Mouse (Mus musculus) central nervous system, embryonic 11.5 days (tissue): Measurements from ENCODE around the gene Rassf2. TPM values are rescaled to one million over a fixed set of nuclear protein-coding genes. Genes with fewer than 3 reads are reported as not detected.

Experiments
- polyA plus RNA-seq: library from polyadenylated mRNA; depleted of rRNA; stranded (reverse); fragments of >200 nt; gene quantifications from 2 replicates; pipeline ENCODE4 v1.2.3, GENCODE M21; 2012; rRNA removed

The Rassf2 gene
- 17.1 and 19.4 TPM in 2 replicates for polyA plus RNA-seq

DNA sequence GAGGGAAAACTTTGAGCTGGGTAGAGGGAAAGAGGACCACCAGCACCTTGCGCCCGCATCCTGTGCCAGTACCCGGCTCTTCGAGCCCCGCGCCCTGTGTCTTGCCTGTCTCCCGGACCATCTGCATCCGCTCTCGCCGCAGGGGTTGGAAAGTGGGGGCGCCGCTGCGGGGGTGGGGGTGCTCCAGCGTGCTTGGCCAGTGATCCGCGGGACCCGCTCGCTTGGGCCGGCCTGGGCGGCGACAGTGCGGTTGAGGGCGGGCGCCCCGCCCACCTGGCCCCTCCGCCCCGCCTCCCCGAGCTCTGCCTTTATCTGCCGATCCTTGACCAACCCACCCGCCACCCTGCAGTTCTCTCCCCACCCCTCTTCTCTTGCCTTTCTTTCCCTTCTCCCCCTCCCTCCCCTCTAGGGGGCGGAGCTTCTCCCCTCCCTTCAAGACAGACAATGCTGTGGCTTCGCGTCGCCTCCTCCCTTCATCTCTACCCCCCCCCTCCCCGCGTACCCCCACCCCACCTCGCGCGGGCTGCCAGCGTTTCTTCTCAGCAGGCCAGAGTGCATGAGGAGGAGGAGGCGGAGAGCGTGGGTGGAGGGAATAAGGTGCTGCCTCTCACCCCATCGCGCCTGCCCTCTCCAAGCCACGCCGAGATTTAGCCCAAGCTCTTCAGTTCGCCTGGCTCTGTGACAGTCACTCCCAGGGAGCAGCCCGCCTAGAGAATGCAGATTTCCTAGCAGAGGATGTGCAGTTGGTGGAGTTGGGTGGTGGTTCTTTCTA lies at the start of gene Rassf2:
Gene Rassf2 (minus strand): TSS at position 613 of the 772 bp plus-strand sequence.

DNA sequence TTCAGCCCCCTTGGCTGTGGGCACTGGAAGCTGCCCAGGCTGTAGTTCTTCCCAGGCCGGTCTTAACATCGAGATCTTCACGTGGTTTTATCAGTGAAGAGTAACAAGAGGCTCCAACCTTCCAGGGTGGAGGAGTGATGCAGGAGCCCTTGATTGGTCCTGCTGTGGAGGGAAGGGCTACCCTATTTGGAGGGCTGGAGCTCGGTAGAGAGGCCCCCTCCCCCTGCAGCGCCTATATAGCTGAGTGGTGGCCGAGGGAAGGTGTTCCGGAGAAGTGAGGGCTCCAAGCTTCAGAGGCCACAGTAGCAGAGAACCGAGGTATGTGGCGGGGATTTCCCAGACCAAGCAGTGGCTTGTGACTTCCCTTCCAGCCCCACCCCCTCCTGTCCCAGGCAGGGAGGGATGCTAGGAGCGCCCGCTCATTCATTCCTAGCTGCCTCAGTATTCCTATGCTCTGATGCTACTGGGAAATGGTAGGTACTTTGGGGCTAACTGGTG lies 79.4 kb downstream of the Rassf2 start, which contains the start of gene Prnd:
Gene Prnd (plus strand): TSS at position 264 of the 498 bp plus-strand sequence.

Other genes with a start within 250 kb of the Rassf2 start
- gene Erv3, start 170.5 kb downstream of the Rassf2 start, polyA plus RNA-seq = 0.01 and 0.30 TPM in 2 replicates
- 21.8 and 33.3 TPM in 2 replicates for gene Prnp, start 120.3 kb downstream of the Rassf2 start, polyA plus RNA-seq
- 0.10 TPM in 1 of 2 replicates, not detected in the other for gene Prn, start 120.3 kb downstream of the Rassf2 start, polyA plus RNA-seq
- gene Prnd, start 79.4 kb downstream of the Rassf2 start, polyA plus RNA-seq = 2.6 and 9.4 TPM in 2 replicates
- 8.6 and 14.9 TPM in 2 replicates for gene Slc23a2, start 114.8 kb upstream of the Rassf2 start, polyA plus RNA-seq
- gene Tmem230, start 217.5 kb upstream of the Rassf2 start, polyA plus RNA-seq = 45.9 and 46.8 TPM in 2 replicates
- gene Pcna, start 223.1 kb upstream of the Rassf2 start, polyA plus RNA-seq = 446 and 495 TPM in 2 replicates
- 25.4 and 27.3 TPM in 2 replicates for gene Cds2, start 232.9 kb upstream of the Rassf2 start, polyA plus RNA-seq